In genomic region chr9:49472126-49472525, GRCm38 (mm10) we compare ENCODE assay signal across 20 mouse cellular contexts. TPM values are rescaled to one million over a fixed set of nuclear protein-coding genes. Genes with fewer than 3 reads are reported as not detected.
DNase-seq lines count a peak whose midpoint lies in the region; ATAC-seq lines count a peak whose summit lies in the region.
"Had no signal": no experiment of that assay in that cellular context is flagged by ENCODE, and none has a peak within 500 bp of the region (broad histone marks: within the 10 kb centered on the region; RNA-seq: fewer than 3 reads in every experiment).

No protein-coding gene starts in this region.

- 70% methylated on average over 11 of the region's 11 CpGs for WGBS in intestine, embryonic 14.5 days
- WGBS in intestine, embryonic 16.5 days, result 70% methylated on average over 11 of the region's 11 CpGs

- no peak for ATAC-seq in intestine, embryonic 14.5 days (replicated peaks; ENCODE audit: low FRiP score, low TSS enrichment, low read depth)
- ATAC-seq in intestine, embryonic 16.5 days, result no peak
- ATAC-seq: activated CD4-positive, CD25-positive, alpha-beta regulatory T cell, adult 4 months; CD4-positive, CD25-positive, alpha-beta regulatory T cell, adult 4 months; Patski had no signal

- H3K4me3 ChIP-seq in intestine, embryonic 14.5 days (ENCODE audit: low read depth, low read length), result no peak overlapping the region
- H3K4me3 ChIP-seq in intestine, embryonic 16.5 days (ENCODE audit: low read length), result no peak overlapping the region

- no peak overlapping the region for H3K27ac ChIP-seq in intestine, embryonic 14.5 days (ENCODE audit: low read depth)
- no peak overlapping the region for H3K27ac ChIP-seq in intestine, embryonic 16.5 days (ENCODE audit: low read length)

- no peak overlapping the region for H3K9ac ChIP-seq in intestine, embryonic 14.5 days (ENCODE audit: low read length)
- H3K9ac ChIP-seq in intestine, embryonic 16.5 days (ENCODE audit: low read depth, low read length), result no peak overlapping the region

- no peaks in the 10 kb centered on the region for H3K27me3 ChIP-seq in intestine, embryonic 14.5 days (replicated peaks; ENCODE audit: control insufficient read depth, insufficient read depth, low read length)
- no peaks in the 10 kb centered on the region for H3K27me3 ChIP-seq in intestine, embryonic 16.5 days (replicated peaks; ENCODE audit: control insufficient read depth, insufficient read depth, low read length)
- H3K27me3 ChIP-seq: CH12.LX, Patski had no signal

- H3K4me2 ChIP-seq in intestine, embryonic 14.5 days (ENCODE audit: low read length), result no peak overlapping the region
- no peak overlapping the region for H3K4me2 ChIP-seq in intestine, embryonic 16.5 days (ENCODE audit: low read depth, low read length)

- H3K36me3 ChIP-seq in intestine, embryonic 14.5 days (ENCODE audit: control insufficient read depth, insufficient read depth, low read length), result no peaks in the 10 kb centered on the region
- no peaks in the 10 kb centered on the region for H3K36me3 ChIP-seq in intestine, embryonic 16.5 days (ENCODE audit: control insufficient read depth, insufficient read depth, low read length)
- H3K36me3 ChIP-seq: G1E had no signal

- DNase-seq in heart, adult 11 months, result peak; percentile 82
- DNase-seq in heart, adult 9 months (ENCODE audit: low spot score in 2 of 2), result no peak
- DNase-seq in intestine, embryonic 14.5 days (ENCODE audit: low spot score), result peak; percentile 27
- DNase-seq: adrenal gland, adult 2 months; adrenal gland, adult 8-10 months; adrenal gland, postnatal 10 days; adrenal gland, postnatal 14 days; adrenal gland, postnatal 25 days; adrenal gland, postnatal 36 days; B cell, adult 2 months; cerebellum, adult 11 months; cerebellum, adult 11-12 months; cerebellum, adult 18-20 months had no signal

- no peaks in the 10 kb centered on the region for H3K9me3 ChIP-seq in intestine, embryonic 14.5 days (ENCODE audit: control insufficient read depth, low read length)
- no peaks in the 10 kb centered on the region for H3K9me3 ChIP-seq in intestine, embryonic 16.5 days (ENCODE audit: control insufficient read depth, low read length)
- H3K9me3 ChIP-seq: G1E had no signal

- no peaks in the 10 kb centered on the region for H3K4me1 ChIP-seq in intestine, embryonic 14.5 days (replicated peaks; ENCODE audit: control insufficient read depth, insufficient read depth, low read length)
- H3K4me1 ChIP-seq in intestine, embryonic 16.5 days (ENCODE audit: control insufficient read depth, insufficient read depth, low read length), result no peaks in the 10 kb centered on the region

RNA-seq across cellular contexts. Expression of gene Ttc12, which starts 13.9 kb away (rescaled TPM):
- 0.97 and 1.1 TPM in 2 replicates for polyA plus RNA-seq in intestine, embryonic 14.5 days (2014; fragmentation: Nextera tagmentation; extraction: Ambion mirVana)
- 0.80 and 0.87 TPM in 2 replicates for polyA plus RNA-seq in intestine, embryonic 16.5 days (2015; fragmentation: Nextera tagmentation; extraction: Ambion mirVana)
- polyA plus RNA-seq: activated CD4-positive, CD25-positive, alpha-beta regulatory T cell, adult 4 months; CD4-positive, CD25-positive, alpha-beta regulatory T cell, adult 4 months; G1E had no signal

RNA-seq across cellular contexts. Expression of gene Ankk1, which starts 45.3 kb away (rescaled TPM):
- not detected in 2 replicates for polyA plus RNA-seq in intestine, embryonic 14.5 days (2014; fragmentation: Nextera tagmentation; extraction: Ambion mirVana)
- not detected in 2 replicates for polyA plus RNA-seq in intestine, embryonic 16.5 days (2015; fragmentation: Nextera tagmentation; extraction: Ambion mirVana)
- polyA plus RNA-seq: activated CD4-positive, CD25-positive, alpha-beta regulatory T cell, adult 4 months; C2C12; CD4-positive, CD25-positive, alpha-beta regulatory T cell, adult 4 months; G1E had no signal

Comparison
In these comparisons a context has a peak if more than half of its experiments do, and no peak if none do; other contexts are left out.
1. DNase-seq: peak in heart, adult 11 months (single experiment) and intestine, embryonic 14.5 days (single experiment); none in heart, adult 9 months (0 of 2).